Mouse (Mus musculus) lung, postnatal 36 days (tissue): ENCODE measurements around the gene Sh3pxd2a.

Source experiments
- DNase-seq: peaks from one replicate; pipeline ENCODE4 v3.0.0; 2022; ENCODE audit warnings: mixed read lengths

Sh3pxd2a gene

DNA sequence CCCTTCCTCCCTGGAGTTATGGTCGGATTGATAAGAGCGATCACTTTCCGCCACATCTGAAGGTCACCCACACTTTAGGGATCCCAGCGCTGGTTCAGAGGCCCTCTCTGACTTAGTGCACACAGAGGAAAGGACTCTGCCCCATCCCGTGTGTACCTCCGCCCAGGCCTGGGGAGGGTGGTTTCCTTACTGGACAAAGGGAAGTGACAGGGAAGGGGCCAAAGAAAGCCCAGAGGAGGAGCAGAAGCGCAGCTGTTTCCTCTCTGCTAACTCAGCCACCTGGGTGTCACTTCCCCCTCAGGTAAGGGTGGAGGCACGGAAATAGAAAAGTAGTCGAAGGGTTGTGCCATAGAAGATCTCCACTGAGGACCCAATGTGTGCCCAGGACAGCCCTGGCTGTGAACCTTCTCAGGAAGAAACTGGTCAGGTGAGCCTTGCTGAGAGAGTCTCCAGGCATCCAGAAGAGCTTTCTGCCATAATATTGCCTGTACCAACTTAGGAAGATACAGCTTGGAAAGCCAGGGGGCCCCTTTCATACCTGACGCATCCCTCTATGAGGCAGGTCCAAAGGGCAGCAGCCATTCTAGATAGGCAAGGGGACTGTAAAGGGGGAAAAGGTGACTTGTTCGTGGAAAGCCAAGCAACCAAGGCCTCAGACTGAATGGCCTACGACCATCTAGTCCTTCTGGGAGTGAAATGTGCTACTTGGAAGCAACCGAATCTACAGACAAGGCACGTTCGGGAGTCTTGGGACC, 9.0 kb downstream of the Sh3pxd2a start:
- peak; percentile 55 for DNase-seq

DNA sequence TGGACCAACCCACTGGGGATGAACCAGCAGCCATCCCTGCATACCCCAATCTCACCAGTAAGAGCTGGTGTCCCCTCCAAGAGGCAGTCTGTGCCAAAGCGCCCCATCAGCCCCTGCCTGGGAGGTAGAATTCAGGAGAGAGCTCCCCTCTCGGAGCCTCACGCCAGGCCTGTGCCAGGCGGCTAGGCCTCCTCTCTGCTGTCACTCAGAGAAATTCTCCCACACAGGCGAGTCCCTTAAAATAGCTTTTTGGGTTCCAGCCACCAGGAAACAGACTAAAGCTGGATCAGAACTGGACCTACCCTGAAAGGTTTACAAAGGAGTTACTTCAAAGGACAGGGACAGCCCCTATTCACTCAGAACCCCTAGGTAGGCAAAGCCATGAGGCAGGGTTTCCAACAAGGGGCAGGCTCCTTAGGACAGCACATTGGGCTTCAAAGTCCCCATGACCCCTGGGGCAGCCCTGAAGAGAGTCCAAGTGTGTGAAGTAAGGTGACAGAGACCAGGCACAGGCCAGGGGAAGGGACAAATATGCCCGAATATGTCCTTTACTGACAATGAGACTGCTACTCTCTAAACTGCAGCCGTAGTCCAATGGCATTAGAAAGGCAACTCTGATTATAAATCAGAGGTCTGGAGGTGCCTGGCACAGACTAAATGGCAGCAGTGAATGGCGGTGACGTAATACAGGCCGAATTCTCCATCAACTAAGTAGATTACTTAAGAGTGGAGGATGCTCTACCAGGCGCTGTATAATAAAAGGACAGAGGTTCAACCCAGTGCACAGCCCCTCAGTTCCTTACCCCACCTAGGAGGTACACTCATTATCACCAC, 9.8 kb downstream of the Sh3pxd2a start:
- peak; percentile 65 for DNase-seq

DNA sequence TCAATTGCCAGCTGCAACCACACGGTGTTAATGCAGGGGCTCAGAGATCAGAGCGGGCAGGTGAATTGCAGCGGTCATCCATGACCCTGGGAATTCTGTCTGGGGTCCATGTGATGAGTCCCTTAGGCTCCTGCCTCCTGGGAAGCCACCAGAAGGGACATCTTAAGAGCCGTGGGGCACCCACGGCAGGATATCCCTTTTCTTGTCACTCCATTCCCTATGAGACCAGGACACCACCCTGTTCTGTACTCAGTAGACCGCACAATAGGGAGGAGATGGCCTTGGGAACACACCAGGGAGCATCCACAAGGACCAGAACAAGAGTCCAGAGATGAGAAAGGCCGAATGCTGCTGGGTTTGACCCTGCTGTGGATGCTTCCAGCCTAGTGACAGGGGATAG, 10.8 kb downstream of the Sh3pxd2a start:
- no peak for DNase-seq

DNA sequence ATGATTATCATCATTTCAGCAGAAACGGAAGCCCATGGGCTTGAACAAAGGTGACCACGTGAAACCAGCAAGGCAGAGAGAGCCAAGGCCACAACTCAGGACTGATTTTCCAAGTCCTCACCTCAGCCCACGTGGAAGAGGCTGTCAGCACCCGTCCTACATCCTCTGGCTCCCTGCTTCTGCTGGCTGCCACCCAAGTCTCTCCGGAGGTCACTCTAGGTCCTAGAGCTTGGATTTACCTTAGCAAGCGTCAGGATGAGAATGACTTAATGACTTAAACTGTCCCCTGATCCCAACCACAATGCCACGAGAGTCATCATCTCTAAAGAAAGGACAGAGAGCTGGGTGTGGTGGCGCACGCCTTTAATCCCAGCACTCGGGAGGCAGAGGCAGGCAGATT, 11.5 kb downstream of the Sh3pxd2a start:
- DNase-seq: peak; percentile 74

DNA sequence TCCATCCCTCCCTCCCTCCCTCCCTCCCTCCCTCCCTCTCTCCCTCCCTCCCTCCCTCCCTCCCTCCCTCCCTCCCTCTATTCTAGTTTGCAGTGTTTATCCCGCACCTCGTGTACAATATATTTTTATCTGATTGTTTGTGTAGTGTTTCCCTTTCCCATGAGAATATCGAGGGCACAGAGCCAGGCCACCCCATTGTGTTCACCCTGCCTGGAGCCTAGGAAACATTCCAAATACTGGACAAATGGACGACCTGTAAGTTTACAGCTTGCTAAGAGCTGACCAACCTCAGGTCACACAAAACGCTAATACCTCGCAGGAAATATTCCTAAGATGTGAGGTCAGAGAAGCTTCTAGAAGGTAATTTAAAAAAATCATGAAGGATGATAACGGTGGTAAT, 12.0 kb downstream of the Sh3pxd2a start:
- DNase-seq: peak; percentile 89

DNA sequence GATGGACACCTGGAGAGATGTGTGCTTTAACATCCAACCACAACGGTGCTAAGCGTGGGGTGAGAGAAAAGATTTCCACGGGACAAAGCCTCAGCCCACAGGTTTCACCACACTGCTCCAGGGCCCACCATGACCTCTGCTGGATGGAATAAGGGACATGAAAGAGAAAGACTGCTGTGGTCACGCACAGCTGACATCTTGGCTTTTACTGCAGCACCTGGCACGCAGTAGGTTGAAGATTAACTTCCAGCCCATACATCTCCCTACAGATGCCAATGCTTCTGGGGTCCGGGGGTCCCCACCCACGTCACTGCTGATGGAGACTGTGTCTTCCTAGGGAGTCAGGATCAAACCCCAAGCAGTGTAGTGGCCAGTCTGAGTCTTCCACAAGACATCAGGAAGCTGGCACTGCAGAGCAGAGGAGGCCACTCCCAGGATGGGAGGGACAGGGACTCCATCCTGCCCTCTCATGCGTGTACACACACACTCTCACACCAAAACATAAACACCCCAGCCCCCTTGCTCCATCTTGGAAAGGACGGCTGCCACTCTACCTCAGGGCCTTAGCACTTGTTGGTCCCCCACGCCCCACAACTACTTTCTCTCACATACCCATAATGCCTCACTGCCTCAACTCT, 12.6 kb downstream of the Sh3pxd2a start:
- peak; percentile 82 for DNase-seq

DNA sequence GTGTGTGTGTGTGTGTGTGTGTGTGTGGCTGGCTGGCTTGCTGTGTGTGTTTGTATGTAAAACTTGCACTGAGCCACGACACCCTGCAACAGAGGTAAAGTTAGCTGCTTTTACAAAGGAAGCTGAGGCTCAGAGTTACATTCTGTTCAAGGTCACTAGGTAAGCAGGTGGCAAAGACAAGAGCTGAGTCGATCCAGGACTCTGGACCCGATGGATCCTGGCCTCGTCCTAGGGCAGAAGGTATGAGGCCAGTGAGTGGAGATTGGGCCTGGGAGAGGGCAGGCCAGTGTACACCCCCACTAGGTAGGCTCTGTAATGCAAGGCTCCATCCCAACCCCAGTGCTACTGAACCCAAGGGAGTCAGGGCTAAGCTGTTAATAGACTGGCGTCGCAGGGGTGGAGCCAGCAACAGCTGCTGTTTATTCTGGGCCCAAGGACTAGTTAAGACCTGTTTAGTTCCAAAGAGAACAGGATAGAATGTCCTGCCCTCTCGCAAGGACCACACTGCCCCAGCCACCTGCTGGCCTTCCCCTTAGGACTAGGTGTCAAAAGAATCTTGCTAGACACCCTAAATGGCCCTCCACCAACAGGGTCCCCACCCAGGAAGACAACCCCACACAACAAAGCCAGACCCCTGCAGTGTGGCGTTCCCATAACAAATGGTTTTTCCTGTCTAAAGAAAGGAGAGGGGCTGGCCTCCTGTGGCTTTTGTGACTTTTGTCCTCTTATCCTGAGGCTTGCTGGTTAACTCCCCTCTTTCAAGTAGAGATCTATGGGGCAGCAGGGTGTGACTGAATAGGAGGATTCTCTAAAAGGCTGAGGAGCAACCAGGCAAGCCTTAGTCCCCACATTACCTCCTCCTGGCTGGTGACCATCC, 13.7 kb downstream of the Sh3pxd2a start:
- DNase-seq: no peak

DNA sequence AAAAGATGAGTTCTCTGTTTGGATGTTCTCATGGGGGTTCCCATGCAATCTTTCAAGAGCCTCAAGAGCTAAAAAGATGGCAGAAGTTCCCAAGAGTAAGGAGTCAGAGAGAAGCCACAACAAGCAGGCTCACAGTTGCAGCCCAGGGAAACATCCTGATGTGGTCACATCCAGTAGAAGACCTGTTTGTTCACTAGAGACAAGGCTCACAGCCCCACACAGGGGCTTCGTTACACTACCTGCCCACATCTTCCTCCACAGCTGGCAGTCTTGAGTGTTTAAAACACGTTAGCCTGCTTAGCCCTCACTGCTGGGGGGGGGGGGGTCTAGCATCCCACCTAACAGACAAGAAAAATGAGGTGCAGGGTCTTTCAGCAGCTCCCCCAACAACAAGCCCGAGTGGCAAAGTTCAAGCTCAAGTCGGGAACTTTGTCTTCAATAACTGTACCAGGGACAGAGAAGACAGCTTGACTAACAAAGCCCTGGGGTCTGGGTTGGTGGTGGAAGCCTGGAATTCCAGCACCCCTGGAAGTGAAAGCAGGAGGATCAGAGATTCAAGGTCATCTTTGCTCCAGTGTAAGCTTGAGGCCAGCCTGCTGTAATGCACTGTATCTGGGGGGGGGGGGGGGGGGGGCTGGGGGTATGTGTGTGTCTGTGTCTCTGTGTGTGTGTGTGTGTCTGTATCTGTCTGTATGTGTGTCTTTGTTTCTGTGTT, 14.5 kb downstream of the Sh3pxd2a start:
- no peak for DNase-seq

DNA sequence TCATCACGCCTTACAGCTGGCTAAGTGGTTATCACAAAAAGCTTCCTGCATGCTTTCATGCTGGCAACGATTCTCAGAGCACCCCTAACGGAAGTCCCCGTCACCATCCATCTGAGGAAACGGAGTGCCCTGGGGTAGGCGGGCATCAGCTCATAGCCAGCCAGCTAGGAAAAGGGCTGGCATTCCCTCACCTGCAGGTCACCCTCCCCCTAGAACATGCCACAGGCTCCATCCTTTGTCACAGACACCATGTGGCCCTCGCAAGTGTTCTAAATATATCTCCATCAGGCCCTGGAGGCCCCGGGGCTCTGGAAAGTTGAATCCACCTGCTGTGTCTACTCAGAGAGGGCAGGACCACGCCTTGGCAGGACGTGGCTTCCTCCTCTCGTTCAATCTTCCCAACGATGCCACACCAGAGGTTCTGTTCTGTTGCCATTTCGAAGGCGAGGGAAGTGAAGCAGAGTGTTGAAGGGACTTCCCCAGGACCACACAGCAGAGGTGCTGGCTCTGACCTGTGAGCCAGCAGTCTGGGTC, 15.5 kb downstream of the Sh3pxd2a start:
- DNase-seq: no peak

DNA sequence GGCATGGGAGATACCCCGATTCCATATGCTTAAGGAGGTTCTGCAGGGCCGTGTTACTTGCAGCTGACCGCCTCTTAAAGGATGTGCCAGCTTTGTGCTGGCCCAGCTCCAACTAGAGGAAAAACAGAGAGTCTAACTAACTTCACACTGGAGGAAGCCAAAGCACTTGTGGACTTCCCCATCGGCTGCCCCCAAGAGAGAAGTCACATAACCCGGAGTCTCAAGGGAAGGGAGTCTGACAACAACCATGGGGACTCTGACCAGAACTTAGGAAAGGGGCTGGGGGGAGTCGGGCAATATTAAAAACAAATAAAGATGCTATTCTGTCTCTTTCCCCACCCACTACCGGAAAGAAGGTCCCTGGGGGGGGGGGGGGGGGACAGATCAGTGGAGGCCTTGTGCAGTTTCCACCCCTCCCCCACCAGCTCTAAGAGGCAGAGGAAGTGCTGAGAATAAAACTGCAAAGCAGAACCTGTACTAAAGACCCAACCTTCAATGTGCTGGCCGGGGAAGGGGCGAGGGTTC, 17.3 kb downstream of the Sh3pxd2a start:
- DNase-seq: peak; percentile 77

DNA sequence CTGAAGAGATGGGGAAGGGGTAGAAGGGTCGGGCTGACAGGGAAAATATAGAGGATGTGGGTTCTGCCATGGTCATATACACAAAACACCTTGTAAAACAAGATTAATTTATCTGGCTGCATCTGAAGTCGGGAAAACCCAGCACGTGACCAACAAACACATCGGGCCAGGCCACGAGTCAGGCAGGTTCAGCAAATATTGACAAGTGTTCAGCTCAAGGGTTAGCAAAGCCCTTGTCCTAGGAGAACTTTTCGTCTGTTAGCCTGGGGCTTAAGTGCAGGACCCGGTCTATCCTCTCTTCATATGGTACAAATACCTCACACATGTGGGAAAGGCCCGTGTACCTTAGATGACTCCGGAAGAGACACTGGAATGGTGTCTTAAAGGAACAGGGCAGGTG, 18.1 kb downstream of the Sh3pxd2a start:
- peak; percentile 85 for DNase-seq

DNA sequence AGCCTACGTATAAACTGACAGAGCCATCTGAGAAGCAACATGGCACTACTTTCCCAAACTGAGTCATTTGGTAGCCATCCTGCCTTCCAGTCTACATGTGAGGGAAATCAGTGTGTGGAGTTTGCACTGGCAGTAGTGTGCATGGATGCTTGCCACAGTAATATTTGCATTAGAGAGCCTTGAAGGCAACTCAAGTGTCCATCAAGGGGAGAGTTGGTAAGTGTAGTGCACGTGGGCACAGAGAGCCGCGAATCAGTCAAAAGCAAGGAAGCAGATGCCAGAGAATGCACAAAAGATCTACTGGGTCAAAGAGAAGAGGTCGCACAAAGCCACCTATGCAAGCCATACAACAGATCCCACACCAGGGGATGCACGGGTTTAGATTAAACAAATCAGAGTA, 18.5 kb downstream of the Sh3pxd2a start:
- DNase-seq: peak; percentile 76

DNA sequence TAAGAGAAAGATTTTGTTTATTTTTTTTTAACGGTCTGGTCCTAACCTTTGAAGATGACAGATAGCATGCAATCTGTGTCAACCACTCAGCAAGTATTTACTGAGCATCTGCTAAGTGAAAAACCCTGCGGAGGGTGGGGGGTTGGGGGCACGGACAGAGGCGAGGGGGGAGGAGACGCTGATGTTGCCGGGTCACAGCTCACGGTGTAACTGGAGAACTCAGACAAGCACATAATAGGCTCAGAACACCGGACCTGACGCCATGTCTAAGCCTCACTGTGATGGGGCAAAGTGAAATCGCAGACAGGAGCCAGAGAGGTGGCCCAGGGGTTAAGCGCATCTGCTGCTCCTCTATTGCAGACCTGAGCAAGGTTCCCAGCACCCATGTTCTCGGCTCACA, 19.7 kb downstream of the Sh3pxd2a start:
- no peak for DNase-seq

DNA sequence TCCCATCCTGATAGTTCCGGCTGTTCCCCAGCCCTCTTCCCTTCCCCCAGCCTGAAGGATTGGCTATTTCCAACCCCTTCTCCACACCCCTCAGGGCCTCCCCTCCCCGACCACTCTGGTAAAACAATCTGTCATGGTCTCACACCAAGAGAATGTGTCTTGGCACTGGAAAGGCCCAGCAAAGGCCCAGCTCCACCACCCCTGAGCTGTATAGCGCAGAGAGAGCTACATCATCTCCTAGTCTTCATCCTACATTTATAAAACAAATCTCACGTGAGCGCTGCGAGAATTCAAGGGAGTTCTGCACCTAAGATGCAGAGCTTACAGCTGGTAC, 21.9 kb downstream of the Sh3pxd2a start:
- no peak for DNase-seq

DNA sequence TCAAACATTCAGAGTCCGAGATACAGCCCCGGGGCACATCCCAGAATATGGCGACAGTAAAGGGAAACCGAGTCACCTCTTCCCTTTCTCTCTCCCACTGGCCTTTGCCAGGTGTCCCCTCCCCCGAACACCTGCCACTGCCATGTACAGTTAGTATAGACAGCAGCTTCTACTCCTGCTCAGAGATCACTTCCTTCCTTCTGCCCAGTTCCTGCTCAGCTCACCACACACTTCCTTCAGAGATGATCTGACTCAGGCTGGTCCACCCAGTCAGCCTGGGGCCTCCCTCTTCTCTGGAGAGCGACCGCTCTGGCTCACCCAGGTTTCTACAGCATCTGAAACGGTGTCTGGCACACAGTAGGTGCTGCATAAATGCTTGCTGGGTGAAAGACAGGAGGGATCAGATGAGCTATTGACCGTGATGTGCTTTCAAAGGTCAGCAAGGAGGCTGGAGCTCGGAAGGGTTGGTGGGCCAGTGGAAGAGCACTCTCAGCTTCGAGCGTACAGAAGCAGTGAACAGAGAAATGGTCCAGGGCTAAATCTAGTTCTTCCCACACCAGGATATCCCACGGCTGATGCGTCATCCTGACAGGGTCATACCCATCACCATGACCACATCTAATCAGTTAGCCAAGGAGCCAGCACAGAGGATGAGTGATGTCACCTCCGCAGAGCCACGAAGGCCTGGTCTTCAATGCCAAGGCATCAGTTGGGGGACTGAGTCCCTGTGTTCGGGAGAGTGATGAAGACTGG, 22.5 kb downstream of the Sh3pxd2a start:
- DNase-seq: no peak

DNA sequence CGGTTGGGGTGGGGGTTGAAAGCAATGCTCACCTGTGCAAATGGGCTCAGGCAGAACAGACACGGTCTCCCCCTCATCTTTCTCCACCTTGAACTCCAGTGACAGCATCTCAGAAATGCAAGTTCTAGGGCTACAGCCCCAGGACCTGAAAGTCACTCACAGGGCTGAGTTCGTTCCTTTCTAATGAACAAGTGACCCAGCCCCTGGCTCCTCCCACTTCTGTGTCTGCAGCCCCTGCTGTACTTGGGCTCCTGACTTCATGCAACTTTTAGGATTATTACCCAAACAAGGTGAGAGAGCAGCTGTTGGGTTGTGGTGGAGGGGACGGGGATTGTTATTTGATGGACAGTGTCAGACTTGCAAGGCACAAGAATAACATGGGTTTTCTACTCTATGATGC, 23.2 kb downstream of the Sh3pxd2a start:
- no peak for DNase-seq

DNA sequence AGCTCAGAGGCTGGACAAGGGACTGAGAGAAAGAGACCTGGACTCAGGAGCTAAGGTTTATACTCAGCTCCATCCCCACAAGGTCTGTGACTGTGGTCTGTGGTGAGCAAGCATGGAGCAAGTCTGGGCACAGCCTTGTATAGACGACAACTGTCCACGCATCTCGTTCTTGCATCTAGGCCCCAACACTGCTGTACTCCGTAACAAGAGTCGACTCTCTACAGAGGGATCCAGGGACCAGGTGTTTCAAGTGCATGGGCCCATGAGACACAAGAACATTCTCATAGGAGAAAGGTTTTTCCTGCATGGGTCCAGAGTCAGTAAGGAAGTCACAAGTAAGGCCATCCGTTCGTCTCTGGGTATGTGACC, 23.8 kb downstream of the Sh3pxd2a start:
- DNase-seq: no peak

DNA sequence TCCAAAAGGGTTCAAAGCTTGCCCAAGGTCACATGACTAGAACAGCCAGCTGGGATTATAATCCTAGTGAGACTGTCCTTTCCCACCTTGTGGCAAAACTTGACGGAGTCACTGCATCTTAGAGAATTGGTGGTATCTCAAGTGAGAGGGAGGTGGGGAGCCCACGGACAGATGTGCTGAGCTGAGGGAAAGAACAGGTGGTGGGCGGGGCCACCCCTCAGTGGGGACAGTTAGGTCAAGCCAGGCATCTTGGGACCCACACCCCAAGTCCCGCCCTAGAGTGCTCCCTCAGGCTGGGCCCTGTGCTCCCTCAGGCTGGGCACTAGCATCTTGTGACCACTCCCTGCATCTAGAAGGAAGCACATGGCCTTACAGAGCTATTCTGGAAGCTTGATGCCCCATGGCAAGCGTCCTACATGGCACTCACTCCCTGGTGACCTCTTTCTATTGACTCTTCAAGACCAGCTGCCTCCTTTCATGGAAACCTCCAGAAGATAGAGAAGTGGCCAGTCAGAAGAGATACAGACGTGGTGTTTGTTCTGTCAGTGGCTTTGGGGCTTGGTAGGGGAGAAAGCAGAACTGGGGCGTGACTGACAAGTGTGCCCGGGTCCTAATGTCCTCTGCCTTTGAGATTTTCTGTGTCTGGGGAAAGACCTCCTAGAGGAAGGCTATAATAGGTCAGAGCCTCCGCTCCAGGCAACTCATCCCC, 24.3 kb downstream of the Sh3pxd2a start:
- no peak for DNase-seq

DNA sequence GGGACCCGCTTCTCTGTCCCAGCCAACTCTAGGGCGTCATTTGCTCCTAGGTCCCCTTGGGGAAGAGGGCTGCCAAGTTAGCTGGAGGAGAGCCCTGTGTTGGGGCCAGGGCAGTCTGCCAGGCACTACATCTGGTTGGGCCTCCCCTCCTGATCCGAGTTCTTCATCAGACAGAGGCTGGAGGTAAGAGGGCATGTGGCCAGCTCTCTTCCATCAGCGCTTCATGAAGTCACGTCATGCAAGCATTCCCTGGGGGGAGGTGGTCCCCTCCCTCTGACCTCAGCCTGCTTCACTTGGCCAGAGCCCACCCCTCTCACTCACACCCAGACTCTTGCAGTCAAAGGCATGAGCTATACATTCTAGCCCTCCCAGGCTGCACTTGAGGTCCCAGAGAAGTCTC, 25.8 kb downstream of the Sh3pxd2a start:
- peak; percentile 62 for DNase-seq

DNA sequence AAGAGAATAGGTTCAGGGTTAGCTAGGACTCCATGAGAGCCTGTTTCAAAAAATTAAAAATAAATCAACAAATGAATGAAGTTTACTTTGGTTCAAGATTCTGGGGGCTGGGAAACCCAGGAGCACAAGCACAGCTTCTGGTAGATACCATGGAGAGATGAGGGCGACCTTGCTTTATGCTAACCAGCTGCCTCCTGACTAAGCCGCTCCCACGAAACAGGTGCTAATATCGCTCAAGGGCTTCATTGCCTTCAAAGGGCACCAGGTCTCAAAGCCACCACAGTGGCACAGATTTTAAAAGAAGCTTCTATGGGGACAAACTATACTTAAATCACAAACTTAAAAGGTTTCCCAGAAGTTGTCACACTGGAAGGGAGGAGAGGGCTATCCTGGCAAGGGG, 27.2 kb downstream of the Sh3pxd2a start:
- no peak for DNase-seq
